Mouse (Mus musculus): ENCODE data around the gene Siah2. TPM values are rescaled to one million over a fixed set of nuclear protein-coding genes. Genes with fewer than 3 reads are reported as not detected.

Gene Siah2
- polyA plus RNA-seq, 1 experiment: 30.0 TPM

GRCm38 (mm10) chr3:58688551-58688950 lies 3.6 kb downstream of the Siah2 start:
- H3K27ac ChIP-seq (ENCODE audit: insufficient read depth, low read depth, low read length): no peak overlapping the region
- TF ChIP-seq CTCF (IDR thresholded peaks at IDR 0.05; ENCODE audit: extremely low read depth, insufficient read length, insufficient replicate concordance, low read depth, low read length) (no peak), POLR2A (IDR thresholded peaks at IDR 0.05; ENCODE audit: low read depth, low read length) (no peak)
- H3K4me3 ChIP-seq (ENCODE audit: low read depth, low read length): no peak overlapping the region
- peaks cover 10% of the 10 kb centered on the region; the same call in 1 of the 2 replicates for H3K4me1 ChIP-seq (ENCODE audit: control insufficient read depth, insufficient read depth, insufficient read length, low read length)
- H3K36me3 ChIP-seq (ENCODE audit: control insufficient read depth, insufficient read depth, low read length): no peaks in the 10 kb centered on the region; the same call in 1 of the 2 replicates
- WGBS: 94% methylated on average over 4 of the region's 4 CpGs
- H3K27me3 ChIP-seq (ENCODE audit: control insufficient read depth, insufficient read depth, low read length): no peaks in the 10 kb centered on the region

- TF ChIP-seq POLR2A (IDR thresholded peaks at IDR 0.05; ENCODE audit: low read depth, low read length): no peak
- no peak for TF ChIP-seq CTCF (IDR thresholded peaks at IDR 0.05; ENCODE audit: extremely low read depth, insufficient read length, insufficient replicate concordance, low read depth, low read length)
- no peak overlapping the region for H3K4me3 ChIP-seq (ENCODE audit: low read depth, low read length)
- no peaks in the 10 kb centered on the region for H3K27me3 ChIP-seq (ENCODE audit: control insufficient read depth, insufficient read depth, low read length)
- no peak overlapping the region for H3K27ac ChIP-seq (ENCODE audit: insufficient read depth, low read depth, low read length)
- WGBS: 50% methylated on average over 2 of the region's 2 CpGs
- peaks cover 11% of the 10 kb centered on the region; the same call in 1 of the 2 replicates for H3K4me1 ChIP-seq (ENCODE audit: control insufficient read depth, insufficient read depth, insufficient read length, low read length)
- H3K36me3 ChIP-seq (ENCODE audit: control insufficient read depth, insufficient read depth, low read length): no peaks in the 10 kb centered on the region; the same call in 1 of the 2 replicates
Observed at GRCm38 (mm10) chr3:58686922-58687284, 5.3 kb downstream of the Siah2 start.

- Histone ChIP-seq H3K36me3 (ENCODE audit: control insufficient read depth, insufficient read depth, low read length) (no peaks in the 10 kb centered on the region; the same call in 1 of the 2 replicates), H3K4me3 (ENCODE audit: low read depth, low read length) (no peak overlapping the region), H3K4me1 (ENCODE audit: control insufficient read depth, insufficient read depth, insufficient read length, low read length) (peaks cover 12% of the 10 kb centered on the region; the same call in 1 of the 2 replicates), H3K27ac (ENCODE audit: insufficient read depth, low read depth, low read length) (no peak overlapping the region), H3K27me3 (ENCODE audit: control insufficient read depth, insufficient read depth, low read length) (no peaks in the 10 kb centered on the region)
- 67% methylated on average over 7 of the region's 7 CpGs for WGBS
- TF ChIP-seq CTCF (IDR thresholded peaks at IDR 0.05; ENCODE audit: extremely low read depth, insufficient read length, insufficient replicate concordance, low read depth, low read length): no peak
- TF ChIP-seq POLR2A (IDR thresholded peaks at IDR 0.05; ENCODE audit: low read depth, low read length): no peak
Observed at GRCm38 (mm10) chr3:58686206-58686921, 5.8 kb downstream of the Siah2 start.

GRCm38 (mm10) chr3:58685396-58685795 lies 6.8 kb downstream of the Siah2 start:
- WGBS: 95% methylated on average over 3 of the region's 3 CpGs
- H3K4me1 ChIP-seq (ENCODE audit: control insufficient read depth, insufficient read depth, insufficient read length, low read length): peaks cover 15% of the 10 kb centered on the region; the same call in 1 of the 2 replicates
- H3K4me3 ChIP-seq (ENCODE audit: low read depth, low read length): no peak overlapping the region
- TF ChIP-seq CTCF (IDR thresholded peaks at IDR 0.05; ENCODE audit: extremely low read depth, insufficient read length, insufficient replicate concordance, low read depth, low read length) (no peak), POLR2A (IDR thresholded peaks at IDR 0.05; ENCODE audit: low read depth, low read length) (no peak)
- no peaks in the 10 kb centered on the region for H3K27me3 ChIP-seq (ENCODE audit: control insufficient read depth, insufficient read depth, low read length)
- H3K27ac ChIP-seq (ENCODE audit: insufficient read depth, low read depth, low read length): no peak overlapping the region
- H3K36me3 ChIP-seq (ENCODE audit: control insufficient read depth, insufficient read depth, low read length): no peaks in the 10 kb centered on the region; the same call in 1 of the 2 replicates

GRCm38 (mm10) chr3:58683346-58683745 lies 8.9 kb downstream of the Siah2 start:
- WGBS: 77% methylated on average over 7 of the region's 7 CpGs
- no peaks in the 10 kb centered on the region for H3K27me3 ChIP-seq (ENCODE audit: control insufficient read depth, insufficient read depth, low read length)
- H3K4me3 ChIP-seq (ENCODE audit: low read depth, low read length): no peak overlapping the region
- no peaks in the 10 kb centered on the region; the same call in 1 of the 2 replicates for H3K36me3 ChIP-seq (ENCODE audit: control insufficient read depth, insufficient read depth, low read length)
- H3K27ac ChIP-seq (ENCODE audit: insufficient read depth, low read depth, low read length): no peak overlapping the region
- no peak for TF ChIP-seq POLR2A (IDR thresholded peaks at IDR 0.05; ENCODE audit: low read depth, low read length)
- no peak for TF ChIP-seq CTCF (IDR thresholded peaks at IDR 0.05; ENCODE audit: extremely low read depth, insufficient read length, insufficient replicate concordance, low read depth, low read length)
- peaks cover 16% of the 10 kb centered on the region for H3K4me1 ChIP-seq (ENCODE audit: control insufficient read depth, insufficient read depth, insufficient read length, low read length)

GRCm38 (mm10) chr3:58682336-58682735 lies 9.9 kb downstream of the Siah2 start:
- Histone ChIP-seq H3K4me1 (ENCODE audit: control insufficient read depth, insufficient read depth, insufficient read length, low read length) (peaks cover 14% of the 10 kb centered on the region), H3K36me3 (ENCODE audit: control insufficient read depth, insufficient read depth, low read length) (no peaks in the 10 kb centered on the region; the same call in 1 of the 2 replicates), H3K27me3 (ENCODE audit: control insufficient read depth, insufficient read depth, low read length) (no peaks in the 10 kb centered on the region), H3K27ac (ENCODE audit: insufficient read depth, low read depth, low read length) (no peak overlapping the region), H3K4me3 (ENCODE audit: low read depth, low read length) (no peak overlapping the region)
- 55% methylated on average over 4 of the region's 4 CpGs for WGBS
- TF ChIP-seq POLR2A (IDR thresholded peaks at IDR 0.05; ENCODE audit: low read depth, low read length): no peak
- no peak for TF ChIP-seq CTCF (IDR thresholded peaks at IDR 0.05; ENCODE audit: extremely low read depth, insufficient read length, insufficient replicate concordance, low read depth, low read length)

GRCm38 (mm10) chr3:58681831-58682230 lies 10.4 kb downstream of the Siah2 start:
- Histone ChIP-seq H3K4me3 (ENCODE audit: low read depth, low read length) (no peak overlapping the region), H3K27ac (ENCODE audit: insufficient read depth, low read depth, low read length) (no peak overlapping the region), H3K4me1 (ENCODE audit: control insufficient read depth, insufficient read depth, insufficient read length, low read length) (peaks cover 15% of the 10 kb centered on the region), H3K27me3 (ENCODE audit: control insufficient read depth, insufficient read depth, low read length) (no peaks in the 10 kb centered on the region), H3K36me3 (ENCODE audit: control insufficient read depth, insufficient read depth, low read length) (no peaks in the 10 kb centered on the region; the same call in 1 of the 2 replicates)
- TF ChIP-seq POLR2A (IDR thresholded peaks at IDR 0.05; ENCODE audit: low read depth, low read length): no peak
- no peak for TF ChIP-seq CTCF (IDR thresholded peaks at IDR 0.05; ENCODE audit: extremely low read depth, insufficient read length, insufficient replicate concordance, low read depth, low read length)
- 15% methylated on average over 2 of the region's 2 CpGs for WGBS

Measured in small intestine, adult 2 months (tissue).